Mouse (Mus musculus) heart, adult 18-20 months (tissue): ENCODE measurements around the gene Lim2. TPM values are rescaled to one million over a fixed set of nuclear protein-coding genes. Genes with fewer than 3 reads are reported as not detected.
"Not testable (repeated sequence)": the region's sequence is repeated elsewhere in the genome, so short reads cannot be mapped to it uniquely, and the experiment has no call there.

Experiments
- DNase-seq, 2 experiments: peaks; one replicate each; pipeline ENCODE4 v3.0.0; 2021 to 2022; ENCODE audit warnings: mixed read lengths in 1 of 2
- long read RNA-seq, 2 experiments: library from polyadenylated mRNA; stranded (forward); transcript quantifications; one replicate each; pipeline ENCODE4 v2.0.0; 2021
- total RNA-seq, 2 experiments: library from RNA; stranded (reverse); gene quantifications; 2 replicates each; pipeline ENCODE4 v1.2.3; 2021

Lim2 gene
- total RNA-seq: not detected
- long read RNA-seq, experiment 1: 0 reads
- long read RNA-seq, experiment 2: 0 reads

DNA sequence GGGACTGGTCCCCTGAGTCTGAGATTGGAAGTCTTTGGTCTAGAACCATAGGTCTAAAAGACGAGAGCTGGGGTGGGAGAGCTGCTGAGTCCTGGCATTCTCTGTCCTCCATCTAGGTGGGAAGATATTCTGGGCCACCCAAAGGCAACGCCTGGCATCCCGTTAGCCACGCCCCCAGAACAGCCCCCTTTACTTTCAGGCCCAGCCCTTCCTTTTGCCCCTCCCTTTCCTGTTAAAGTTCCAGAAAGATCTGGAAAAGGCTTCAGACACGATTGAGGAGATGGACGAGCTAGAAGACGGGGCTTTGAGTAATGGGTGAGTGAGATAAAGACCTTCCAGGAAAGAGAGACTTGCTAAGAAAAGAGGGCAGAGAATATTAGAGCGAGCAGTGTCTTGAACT is at the start of gene Lim2:
TSS of gene Lim2 (plus strand) at position 265 of the 400 bp plus-strand sequence.
- no peak for DNase-seq

GRCm38 (mm10) chr7:43378226-43378625 is 49.2 kb upstream of the Lim2 start:
- DNase-seq: peak; percentile 11 to 51

GRCm38 (mm10) chr7:43392349-43393121 is 34.9 kb upstream of the Lim2 start:
- DNase-seq: peak; percentile 5 to 29

DNA sequence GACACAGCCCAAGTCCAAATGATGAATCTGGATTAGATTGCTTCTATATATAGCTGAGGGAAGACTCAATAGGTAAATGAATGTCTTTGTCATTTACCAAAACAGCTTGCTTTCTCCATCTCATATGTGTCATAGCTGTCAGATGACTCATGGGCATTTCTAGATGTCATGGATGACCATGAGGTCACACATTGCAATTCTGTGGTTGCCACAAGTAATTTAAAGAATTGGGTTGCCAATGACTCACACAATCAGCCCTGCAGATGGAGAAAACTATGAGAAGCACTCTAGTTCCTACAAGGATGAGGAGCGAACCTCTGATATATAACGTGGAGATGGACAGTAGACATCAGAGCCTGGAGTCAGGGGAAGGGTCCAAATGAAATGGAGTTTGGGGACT is 28.0 kb upstream of the Lim2 start:
- no peak for DNase-seq

- DNase-seq: no peak
These were observed 24.8 kb upstream of the Lim2 start for GRCm38 (mm10) chr7:43402718-43403117.

- no peak for DNase-seq
These were observed 19.9 kb upstream of the Lim2 start for GRCm38 (mm10) chr7:43407573-43407972.

DNA sequence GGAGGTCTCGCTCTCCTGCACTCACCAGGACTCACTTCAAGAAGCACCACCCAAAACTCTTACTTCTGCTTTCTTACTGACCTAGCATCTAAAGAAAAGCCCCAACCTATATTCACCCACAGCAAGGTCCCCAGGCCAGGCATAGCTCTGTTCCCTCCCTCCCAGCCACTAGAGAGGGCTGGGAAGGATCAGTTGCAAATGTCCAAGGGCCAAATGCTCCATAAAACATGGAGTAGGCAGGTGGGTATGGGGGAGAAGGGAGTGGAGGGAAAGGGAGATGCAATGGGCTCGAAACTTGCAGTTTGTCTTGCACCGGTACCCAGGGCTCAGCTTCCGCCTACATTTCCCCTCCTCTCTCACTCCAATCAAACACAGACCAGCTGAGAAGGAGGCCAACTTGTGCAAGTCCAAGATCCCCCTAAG is 19.3 kb upstream of the Lim2 start, which contains the start of gene Siglecg:
TSS of gene Siglecg (plus strand) at position 74 of the 423 bp plus-strand sequence.
- DNase-seq: no peak

DNA sequence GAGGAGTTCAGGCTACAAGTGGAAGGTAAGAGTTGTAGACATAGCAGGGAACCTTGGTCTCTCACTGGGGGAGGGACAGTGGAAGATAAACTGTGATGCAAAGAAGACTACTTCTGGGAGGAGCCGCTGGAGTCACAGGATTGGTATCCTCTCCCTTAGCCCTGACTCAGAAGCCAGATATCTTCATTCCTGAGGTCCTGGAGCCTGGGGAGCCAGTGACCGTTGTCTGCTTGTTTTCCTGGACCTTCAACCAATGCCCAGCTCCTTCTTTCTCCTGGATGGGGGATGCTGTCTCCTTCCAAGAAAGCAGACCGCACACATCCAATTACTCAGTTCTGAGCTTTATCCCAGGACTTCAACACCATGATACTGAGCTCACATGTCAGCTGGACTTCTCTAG is 18.4 kb upstream of the Lim2 start:
- DNase-seq: no peak

DNA sequence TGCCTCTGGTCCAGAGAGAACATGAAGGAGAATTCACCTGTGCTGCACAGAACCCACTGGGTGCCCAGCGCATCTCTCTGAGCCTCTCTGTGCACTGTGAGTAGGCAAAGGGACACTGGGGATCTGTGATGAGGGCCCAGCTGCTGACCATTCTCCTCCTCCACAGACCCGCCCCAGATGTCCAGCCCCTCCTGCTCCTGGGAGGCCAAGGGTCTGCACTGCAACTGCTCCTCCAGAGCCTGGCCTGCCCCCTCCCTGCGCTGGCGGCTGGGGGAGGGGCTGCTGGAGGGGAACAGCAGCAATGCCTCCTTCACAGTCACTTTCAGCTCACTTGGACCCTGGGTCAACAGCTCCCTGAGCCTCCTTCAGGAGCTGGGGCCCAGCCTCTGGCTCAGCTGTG is 15.7 kb upstream of the Lim2 start:
- not testable (repeated sequence) for DNase-seq

GRCm38 (mm10) chr7:43417298-43417697 is 10.2 kb upstream of the Lim2 start:
- DNase-seq: no peak

GRCm38 (mm10) chr7:43422995-43423617 is 4.4 kb upstream of the Lim2 start:
- peak; percentile 79 to 93 for DNase-seq

- DNase-seq: no peak
These were observed 3.4 kb upstream of the Lim2 start for GRCm38 (mm10) chr7:43423991-43424625.

DNA sequence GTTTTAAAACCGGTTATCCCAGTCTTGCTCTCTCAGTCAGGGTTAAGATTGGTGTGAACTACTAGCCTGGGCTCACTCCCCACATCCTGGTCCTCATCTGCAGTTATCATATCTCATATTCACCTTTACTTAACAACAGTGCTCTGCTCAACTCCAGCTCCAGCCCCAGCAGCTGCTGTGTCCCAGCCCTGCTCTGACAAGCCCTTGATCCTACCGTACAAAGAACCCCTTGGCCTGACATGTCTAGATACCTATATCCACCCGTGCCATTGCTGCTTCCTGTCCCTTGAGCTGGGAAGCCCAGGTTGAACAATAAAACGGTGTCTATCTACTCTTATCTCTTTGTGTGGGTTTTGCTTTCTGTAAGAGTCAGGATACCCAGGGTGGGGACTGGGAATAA is 2.0 kb downstream of the Lim2 start:
- DNase-seq: no peak

- no peak for DNase-seq
These were observed 5.4 kb downstream of the Lim2 start for GRCm38 (mm10) chr7:43432891-43433290.

- no peak for DNase-seq
These were observed 7.2 kb downstream of the Lim2 start for GRCm38 (mm10) chr7:43434676-43435075.

- no peak for DNase-seq
These were observed 9.1 kb downstream of the Lim2 start, which contains the start of gene Nkg7 for GRCm38 (mm10) chr7:43436341-43437255. Nkg7 (plus strand) TSS chr7:43437073.

DNA sequence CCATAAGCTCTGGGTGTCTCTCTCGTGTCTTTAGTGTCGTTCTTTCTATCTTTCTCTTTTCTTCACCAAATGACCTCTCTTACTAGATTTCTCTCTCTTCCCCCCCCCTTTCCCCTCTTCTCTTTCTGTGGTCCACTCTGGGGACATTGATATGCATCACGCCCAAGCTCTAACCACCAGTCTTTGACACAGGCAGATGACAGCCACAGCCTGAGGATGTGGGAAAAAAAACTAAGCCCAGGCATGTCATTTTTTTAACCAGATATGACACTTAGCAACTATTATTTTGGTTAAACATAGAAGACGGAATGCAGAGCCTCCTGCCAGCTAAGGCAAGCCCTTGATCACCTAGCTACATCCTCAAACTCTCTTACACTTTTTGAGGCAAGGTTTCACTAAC is 11.1 kb downstream of the Lim2 start:
- DNase-seq: no peak

DNA sequence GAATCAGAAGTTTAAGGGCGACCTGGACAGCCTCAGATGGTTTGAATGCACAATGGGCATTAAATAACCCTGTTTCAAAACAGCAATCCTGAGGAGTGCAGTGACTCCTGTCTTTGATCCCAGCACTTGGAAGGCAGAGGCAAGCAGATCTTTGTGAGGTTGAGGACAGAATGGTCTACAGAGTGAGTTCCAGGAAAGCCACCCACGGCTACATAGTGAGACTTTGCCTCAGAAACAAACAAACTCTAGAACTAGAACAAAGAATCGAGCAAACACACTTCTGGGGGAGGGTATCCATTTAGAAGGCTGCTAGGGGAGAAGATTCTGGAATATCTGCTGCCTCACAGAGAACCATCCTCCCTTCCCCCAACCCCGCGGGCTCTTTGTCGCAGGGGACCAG is 13.0 kb downstream of the Lim2 start, which contains the start of gene Cldnd2:
TSS of gene Cldnd2 (plus strand) at position 301 of the 400 bp plus-strand sequence.
- no peak for DNase-seq

DNA sequence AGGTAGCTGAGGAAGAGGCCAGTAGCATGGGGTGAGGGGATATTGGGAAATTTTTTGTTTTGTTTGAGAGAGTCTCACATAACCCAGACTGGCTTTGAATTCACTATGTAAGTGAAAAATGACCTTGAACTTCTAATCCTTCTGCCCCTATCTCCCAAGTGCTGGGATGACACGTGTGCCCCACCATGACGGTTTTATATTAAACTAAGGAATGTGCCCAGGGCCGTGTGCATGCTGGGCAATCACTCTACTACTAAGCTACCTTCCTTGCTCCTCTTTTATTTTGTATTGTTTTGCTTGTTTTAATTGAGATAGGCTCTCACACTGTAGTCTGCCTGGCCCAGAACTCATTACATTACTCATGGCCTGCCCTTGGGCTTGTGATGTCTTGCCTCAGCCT is 13.6 kb downstream of the Lim2 start:
- DNase-seq: no peak

DNA sequence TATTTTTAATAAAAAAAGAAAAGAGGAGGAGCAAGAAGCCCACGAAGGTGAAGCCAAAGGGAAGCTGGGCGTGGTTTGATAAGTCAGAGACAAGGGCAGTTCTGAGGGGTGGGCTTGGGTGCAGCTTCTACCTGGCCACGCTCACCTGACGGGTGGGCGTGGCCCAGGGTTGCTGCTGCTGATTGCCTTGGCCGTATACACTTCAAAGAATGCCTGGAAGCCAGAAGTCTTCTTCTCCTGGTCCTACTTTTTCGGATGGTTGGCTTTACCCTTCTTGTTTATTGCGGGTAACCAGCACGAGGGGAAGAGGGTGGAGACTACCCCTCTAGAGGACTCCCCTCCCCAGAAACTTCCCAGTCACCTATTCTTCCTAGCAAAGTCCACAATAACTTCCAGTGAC is 15.2 kb downstream of the Lim2 start:
- DNase-seq: no peak

DNA sequence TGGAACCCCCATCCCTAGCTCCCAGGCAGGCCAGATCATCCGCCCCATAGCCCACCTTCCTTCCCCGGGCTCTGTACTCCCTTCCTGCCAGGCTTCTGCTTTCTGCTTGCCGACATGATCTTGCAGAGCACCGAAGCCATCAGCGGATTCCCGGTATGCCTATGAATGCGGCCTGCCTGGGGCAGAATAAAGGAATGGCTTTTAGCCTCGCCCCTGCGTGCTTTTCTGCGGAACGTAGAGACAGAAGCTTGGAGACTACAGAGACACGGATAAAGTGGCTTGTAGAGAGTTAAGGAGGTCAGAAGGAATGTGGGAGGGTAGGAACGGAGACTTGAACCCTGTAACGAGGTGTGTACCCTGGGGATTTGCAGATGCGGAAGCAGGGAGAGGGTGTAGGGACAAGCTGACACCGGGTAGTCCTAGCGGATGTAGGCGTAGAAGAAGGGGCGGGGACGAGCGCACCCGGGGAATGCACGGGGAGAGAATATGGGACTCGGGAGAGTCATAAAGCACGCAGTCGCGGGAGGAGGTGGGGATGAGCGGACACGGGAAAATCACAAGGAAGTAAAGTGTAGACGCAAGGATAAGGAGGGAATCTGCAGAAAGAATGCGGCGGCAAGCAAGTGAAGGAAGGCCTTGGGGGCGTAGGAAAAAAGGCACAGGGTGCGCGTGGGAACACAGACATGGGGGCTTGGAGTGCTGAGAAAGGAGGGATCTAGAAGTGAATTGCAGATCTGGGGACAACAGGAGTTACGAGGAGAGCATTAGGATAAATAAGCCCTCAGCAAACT is 15.9 kb downstream of the Lim2 start:
- peak; percentile 90 to 93 for DNase-seq
